Mouse (Mus musculus) intestine, embryonic 16.5 days (tissue): ENCODE results near the gene Alg12. TPM values are rescaled to one million over a fixed set of nuclear protein-coding genes. Genes with fewer than 3 reads are reported as not detected.
A peak's percentile ranks its signal among the peaks of the same experiment; 100 is the strongest.

Source experiments
- ATAC-seq: fragments of 200-750 bp; cut with Nextera tagmentation; 2 replicates; pipeline ENCODE4 v1.8.0; 2017; ENCODE audit warnings: moderate TSS enrichment, moderate library complexity
- H3K27ac ChIP-seq: fragments of 300-500 bp; sonication (generic); 2 replicates; pipeline ENCODE4 v1.5.1; 2014; ENCODE audit warnings: mild to moderate bottlenecking, low read length
- H3K27me3 ChIP-seq: fragments of 300-500 bp; sonication (generic); replicated peaks from 2 replicates; pipeline ENCODE4 v1.6.1; 2014; ENCODE audit warnings: low read length, control low read depth, mixed read lengths; ENCODE audit not compliant: control insufficient read depth, insufficient read depth
- H3K36me3 ChIP-seq: fragments of 300-500 bp; sonication (generic); 2 replicates; pipeline ENCODE4 v1.6.1; 2014; ENCODE audit warnings: low read length, control low read depth; ENCODE audit not compliant: control insufficient read depth, insufficient read depth
- H3K4me1 ChIP-seq: fragments of 300-500 bp; sonication (generic); 2 replicates; pipeline ENCODE4 v1.6.1; 2014; ENCODE audit warnings: low read length, control low read depth, mixed read lengths; ENCODE audit not compliant: control insufficient read depth, insufficient read depth
- H3K4me2 ChIP-seq: fragments of 300-500 bp; sonication (generic); 2 replicates; pipeline ENCODE4 v1.6.1; 2014; ENCODE audit warnings: low read depth, low read length, control low read depth
- H3K4me3 ChIP-seq: fragments of 300-500 bp; sonication (generic); 2 replicates; pipeline ENCODE4 v1.5.1; 2014; ENCODE audit warnings: mild to moderate bottlenecking, low read length
- H3K9ac ChIP-seq: fragments of 300-500 bp; sonication (generic); 2 replicates; pipeline ENCODE4 v1.6.1; 2014; ENCODE audit warnings: low read depth, low read length
- H3K9me3 ChIP-seq: fragments of 300-500 bp; sonication (generic); 2 replicates; pipeline ENCODE4 v1.6.1; 2016; ENCODE audit warnings: low read length, control low read depth; ENCODE audit not compliant: control insufficient read depth
- WGBS: fragments of 180-500 bp; shearing (Covaris S2); extraction: QIAGEN DNeasy Blood & Tissue Kit; methylation state at CpG from one replicate; pipeline ENCODE4 v1.1.7; 2014; 5-methylcytosine and 5-hydroxymethylcytosine counted together
- polyA plus RNA-seq: library from polyadenylated mRNA; unstranded; fragments of >200 nt; fragmentation: Nextera tagmentation; extraction: Ambion mirVana; gene quantifications from 2 replicates; pipeline ENCODE4 v1.2.1, GENCODE M21; 2015

The Alg12 gene
- polyA plus RNA-seq, 1 experiment from 2014 or later: 16.9 TPM

DNA sequence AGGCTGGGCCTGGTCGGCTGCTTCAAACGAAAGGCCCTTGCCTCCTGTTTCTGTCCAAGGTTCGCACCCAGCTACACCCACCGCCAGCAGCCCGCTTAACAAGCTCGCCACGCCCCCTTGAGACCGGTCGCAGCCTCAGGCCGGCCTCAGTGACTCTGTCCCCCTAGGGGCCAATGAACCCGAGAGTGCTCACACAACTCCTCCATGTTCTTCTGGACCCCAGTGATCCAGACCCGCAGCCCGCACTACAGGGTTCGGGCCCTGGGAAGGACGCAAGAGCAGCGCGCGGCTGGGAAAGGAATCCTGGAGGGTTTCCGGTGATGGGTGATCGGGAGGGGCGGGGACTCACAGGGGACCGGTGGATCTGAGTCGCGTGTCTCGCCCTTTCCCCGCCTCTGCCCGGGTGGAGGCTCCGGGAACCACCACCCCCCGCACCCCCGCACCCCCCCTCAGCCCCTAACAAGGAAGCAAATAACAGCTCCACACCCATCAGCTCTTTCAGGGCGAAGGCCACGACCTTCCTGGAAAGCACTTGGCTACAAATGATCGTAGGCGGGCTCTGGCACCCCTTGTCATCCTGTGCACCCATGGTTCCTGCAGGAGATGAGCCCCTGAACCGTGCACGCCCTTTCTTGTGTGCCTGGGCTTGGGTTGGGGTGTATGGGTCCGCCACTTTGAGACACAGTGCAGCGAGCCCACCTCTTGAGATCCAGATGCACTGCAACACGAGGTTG, 18.2 kb upstream of the Alg12 start:
- Histone ChIP-seq H3K9me3 (no peaks in the 10 kb centered on the region), H3K4me1 (peaks cover 26% of the 10 kb centered on the region), H3K4me3 (peak overlapping the region; percentile 65), H3K36me3 (no peaks in the 10 kb centered on the region), H3K9ac (peak overlapping the region; percentile 72), H3K27me3 (no peaks in the 10 kb centered on the region), H3K27ac (peak overlapping the region; percentile 84), H3K4me2 (peak overlapping the region; percentile 75)
- ATAC-seq: peak; percentile 87
- under 1% methylated on average over 39 of the region's 39 CpGs for WGBS

DNA sequence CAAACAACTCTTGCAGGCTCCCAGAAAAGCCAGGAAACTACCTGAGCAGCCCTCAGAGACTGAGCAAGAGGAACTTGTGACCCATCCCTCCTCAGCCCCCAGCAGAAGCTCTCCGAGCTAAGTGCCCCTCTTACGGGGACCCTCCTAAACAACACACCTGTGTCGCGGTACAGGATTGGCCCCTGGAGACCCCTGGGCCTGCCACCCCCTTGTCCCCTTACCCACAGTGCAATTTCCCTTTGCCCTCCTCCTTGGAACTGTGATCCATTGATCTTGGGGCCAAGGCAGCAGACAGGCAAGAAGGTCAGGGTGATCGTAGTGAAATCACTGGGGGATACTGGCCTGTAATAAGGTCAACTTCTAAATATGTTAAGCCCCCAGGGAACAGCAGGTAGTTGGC, 17.5 kb upstream of the Alg12 start:
- 49% methylated on average over 5 of the region's 5 CpGs for WGBS

DNA sequence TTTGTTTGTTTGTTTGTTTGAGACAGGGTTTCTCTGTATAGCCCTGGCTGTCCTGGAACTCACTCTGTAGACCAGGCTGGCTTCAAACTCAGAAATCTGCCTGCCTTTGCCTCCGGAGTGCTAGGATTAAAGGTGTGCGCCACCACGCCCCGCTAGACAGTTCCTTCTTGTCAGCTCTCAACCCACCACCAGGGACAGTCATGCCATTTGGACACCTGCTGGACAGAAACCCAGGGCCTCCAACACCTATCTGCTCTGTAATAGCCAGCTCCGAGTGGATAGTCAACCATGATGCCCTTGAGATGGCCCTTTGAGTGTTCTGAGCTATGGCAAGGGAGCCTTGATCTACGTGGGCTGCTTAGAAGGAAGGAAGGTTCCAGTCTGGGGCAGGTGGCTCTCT, 16.9 kb upstream of the Alg12 start:
- no peak overlapping the region for H3K4me3 ChIP-seq
- 74% methylated on average over 6 of the region's 6 CpGs for WGBS
- no peak for ATAC-seq
- H3K36me3 ChIP-seq: no peaks in the 10 kb centered on the region
- H3K9ac ChIP-seq: no peak overlapping the region
- H3K27me3 ChIP-seq: no peaks in the 10 kb centered on the region
- H3K4me1 ChIP-seq: peaks cover 31% of the 10 kb centered on the region
- no peaks in the 10 kb centered on the region for H3K9me3 ChIP-seq
- peak overlapping the region; percentile 26; the same call in 1 of the 2 replicates for H3K27ac ChIP-seq
- H3K4me2 ChIP-seq: 0 out of 2 replicates have a peak overlapping the region, but pooled peaks have one; percentile 75

More for the DNA sequence above, 17.5 kb upstream of the Alg12 start:
- H3K4me3 ChIP-seq: 0 out of 2 replicates have a peak overlapping the region, but pooled peaks have one; percentile 8
- no peaks in the 10 kb centered on the region for H3K36me3 ChIP-seq
- H3K4me2 ChIP-seq: peak overlapping the region; percentile 75
- H3K9me3 ChIP-seq: no peaks in the 10 kb centered on the region
- H3K27me3 ChIP-seq: no peaks in the 10 kb centered on the region
- ATAC-seq: 0 out of 2 replicates have a peak, but pooled peaks have one; percentile 5
- H3K27ac ChIP-seq: peak overlapping the region; percentile 26; the same call in 1 of the 2 replicates
- H3K9ac ChIP-seq: no peak overlapping the region; the same call in 1 of the 2 replicates
- H3K4me1 ChIP-seq: peaks cover 31% of the 10 kb centered on the region

DNA sequence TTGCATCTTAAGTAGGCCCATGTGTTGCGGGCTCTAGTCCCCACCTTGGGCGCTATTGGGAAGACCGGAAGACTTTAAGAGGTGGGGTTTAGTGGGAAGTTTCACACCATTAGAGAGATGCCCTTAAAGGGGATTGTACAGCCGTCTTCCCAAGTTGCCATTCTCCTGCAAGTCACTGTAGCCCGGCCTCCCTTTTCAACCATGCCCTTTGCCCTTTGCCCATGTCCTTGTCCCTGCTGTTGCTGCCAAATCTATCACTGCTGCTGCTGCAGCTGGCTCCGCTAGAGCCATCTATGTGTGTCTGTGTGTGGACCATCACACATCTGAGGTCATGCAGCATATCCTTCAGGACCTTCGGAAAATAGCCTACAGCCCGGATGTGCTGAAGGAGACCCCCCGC, 13.4 kb upstream of the Alg12 start:
- ATAC-seq: no peak
- Histone ChIP-seq H3K9me3 (no peaks in the 10 kb centered on the region), H3K4me1 (peaks cover 15% of the 10 kb centered on the region), H3K27me3 (no peaks in the 10 kb centered on the region), H3K9ac (no peak overlapping the region), H3K4me3 (no peak overlapping the region), H3K27ac (no peak overlapping the region), H3K4me2 (no peak overlapping the region), H3K36me3 (no peaks in the 10 kb centered on the region)
- 73% methylated on average over 9 of the region's 9 CpGs for WGBS

DNA sequence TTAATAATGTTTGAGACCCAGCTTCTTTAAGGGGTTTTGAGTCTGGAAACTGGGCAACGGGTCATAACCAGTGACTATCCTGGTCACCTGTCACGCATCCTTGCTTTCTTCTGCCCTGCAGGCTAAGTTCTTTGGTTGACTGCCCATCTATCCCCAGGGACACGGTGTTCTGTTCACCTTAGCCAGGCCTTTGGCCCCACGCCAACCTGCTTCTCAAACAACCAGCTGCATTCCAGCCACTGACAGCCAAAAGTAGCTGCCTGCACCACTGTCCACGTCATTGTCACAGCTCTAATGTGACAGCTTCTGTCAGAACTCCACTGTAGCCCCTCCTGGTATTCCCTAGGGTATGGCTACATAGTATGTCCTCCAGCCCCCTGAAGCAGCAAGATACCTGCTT, 12.4 kb upstream of the Alg12 start:
- WGBS: 59% methylated on average over 5 of the region's 5 CpGs
- H3K4me1 ChIP-seq: peaks cover 12% of the 10 kb centered on the region
- H3K9ac ChIP-seq: no peak overlapping the region; the same call in 1 of the 2 replicates
- no peak for ATAC-seq
- H3K27ac ChIP-seq: no peak overlapping the region; the same call in 1 of the 2 replicates
- H3K4me3 ChIP-seq: no peak overlapping the region
- H3K36me3 ChIP-seq: no peaks in the 10 kb centered on the region
- H3K4me2 ChIP-seq: no peak overlapping the region
- no peaks in the 10 kb centered on the region for H3K27me3 ChIP-seq
- H3K9me3 ChIP-seq: no peaks in the 10 kb centered on the region

DNA sequence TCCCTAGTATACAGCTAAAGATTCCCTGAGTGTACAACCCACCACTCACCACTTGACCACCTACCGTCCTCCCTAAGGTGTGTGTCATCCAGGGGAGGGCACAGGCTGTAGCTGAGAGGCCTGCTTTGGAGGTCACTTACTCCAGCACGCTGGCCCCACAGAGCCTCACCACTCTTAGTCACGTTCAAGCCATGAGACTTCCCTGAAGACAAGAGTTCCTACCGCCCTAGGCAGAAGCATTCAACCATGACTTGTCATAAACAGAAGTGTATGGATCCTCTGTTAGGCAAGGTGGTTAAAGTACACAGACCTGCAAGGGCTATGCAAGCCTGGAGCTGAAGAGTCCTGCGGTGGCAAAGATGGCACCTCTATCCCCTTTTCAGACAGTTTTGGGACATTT, 11.6 kb upstream of the Alg12 start:
- Histone ChIP-seq H3K9ac (no peak overlapping the region), H3K4me2 (no peak overlapping the region), H3K4me1 (peaks cover 9% of the 10 kb centered on the region; the same call in 1 of the 2 replicates), H3K4me3 (no peak overlapping the region), H3K9me3 (no peaks in the 10 kb centered on the region), H3K27ac (no peak overlapping the region), H3K27me3 (no peaks in the 10 kb centered on the region), H3K36me3 (no peaks in the 10 kb centered on the region; the same call in 1 of the 2 replicates)
- ATAC-seq: no peak
- WGBS: 81% methylated on average over 5 of the region's 5 CpGs

DNA sequence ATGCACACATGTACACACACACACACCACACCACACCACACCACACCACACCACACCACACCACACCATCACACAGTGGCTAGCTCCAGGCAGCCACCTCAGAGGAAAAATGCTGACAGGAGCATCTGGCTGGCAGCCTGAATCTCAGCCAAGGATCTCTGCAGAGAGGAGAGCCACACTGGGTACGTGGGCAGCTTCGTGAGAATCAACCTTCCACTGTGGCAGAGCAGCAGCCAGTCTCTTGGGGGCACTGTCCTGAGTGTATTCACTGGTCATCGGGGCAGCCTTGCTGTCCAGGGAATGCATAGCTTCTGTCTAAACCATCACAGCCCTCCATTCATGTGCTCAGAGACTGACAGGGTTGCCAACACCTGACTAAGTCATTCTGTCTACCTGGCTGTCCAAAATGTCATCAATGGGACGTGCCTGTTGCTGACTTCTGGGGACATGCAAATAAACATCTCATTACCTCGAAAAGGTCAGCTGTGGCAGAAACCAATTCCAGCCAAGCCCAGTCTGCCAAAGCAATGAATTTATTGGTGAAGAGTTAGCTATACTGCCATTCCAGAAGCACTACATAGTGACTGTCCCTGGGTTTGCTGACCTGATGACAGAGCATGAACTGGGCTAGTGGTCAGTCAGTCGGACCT, 10.8 kb upstream of the Alg12 start:
- no peak overlapping the region for H3K4me2 ChIP-seq
- no peaks in the 10 kb centered on the region; the same call in 1 of the 2 replicates for H3K36me3 ChIP-seq
- H3K4me3 ChIP-seq: no peak overlapping the region
- no peak overlapping the region for H3K9ac ChIP-seq
- H3K9me3 ChIP-seq: no peaks in the 10 kb centered on the region
- no peak for ATAC-seq
- WGBS: 72% methylated on average over 6 of the region's 6 CpGs
- no peak overlapping the region for H3K27ac ChIP-seq
- no peaks in the 10 kb centered on the region for H3K27me3 ChIP-seq
- H3K4me1 ChIP-seq: peaks cover 9% of the 10 kb centered on the region; the same call in 1 of the 2 replicates

DNA sequence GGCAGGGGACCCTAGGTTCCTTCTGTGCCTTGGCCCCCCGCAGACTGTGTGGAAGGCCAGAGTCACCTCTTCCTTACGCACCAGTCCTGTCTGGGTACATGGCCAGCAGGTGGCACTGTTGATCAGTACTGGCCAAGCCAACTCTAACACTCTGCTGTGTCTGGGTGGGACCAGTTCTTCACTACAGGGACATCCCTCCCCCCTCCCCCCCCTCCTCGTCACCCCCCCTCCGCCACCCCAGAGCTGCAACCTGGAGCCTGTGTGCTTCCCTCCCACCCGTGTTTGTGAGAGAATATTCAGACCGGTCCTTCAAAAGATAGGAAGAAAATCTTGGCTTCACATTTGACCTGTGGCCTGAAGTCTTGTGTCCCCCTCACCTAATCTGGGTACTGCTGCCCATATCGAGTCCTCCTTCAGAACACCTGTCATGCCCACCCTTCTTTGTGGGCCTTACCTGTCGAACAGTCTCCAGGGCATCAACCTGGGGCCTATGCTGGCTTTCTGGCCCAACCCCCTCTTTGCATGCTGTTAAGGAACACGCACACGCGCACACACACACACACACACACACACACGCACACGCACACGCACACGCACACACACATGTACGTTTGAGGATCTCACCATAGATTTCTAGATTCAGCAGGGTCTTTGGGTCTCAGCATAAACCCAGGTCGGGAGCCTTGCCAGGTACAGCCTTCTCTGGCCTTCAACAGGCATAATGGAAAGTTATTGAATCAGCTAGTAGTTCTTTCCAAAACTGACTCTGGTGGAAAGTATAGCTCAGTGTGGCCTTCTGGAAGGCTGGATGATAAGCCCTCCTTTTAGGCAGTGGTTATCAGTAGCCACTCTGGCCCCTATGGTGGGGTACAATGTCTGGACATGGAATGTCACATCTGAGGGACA, 9.9 kb upstream of the Alg12 start:
- H3K27me3 ChIP-seq: no peaks in the 10 kb centered on the region
- no peak overlapping the region for H3K27ac ChIP-seq
- peak; percentile 88 for ATAC-seq
- H3K4me1 ChIP-seq: peaks cover 9% of the 10 kb centered on the region; the same call in 1 of the 2 replicates
- no peak overlapping the region for H3K9ac ChIP-seq
- 52% methylated on average over 17 of the region's 17 CpGs for whole genome bisulfite sequencing
- no peaks in the 10 kb centered on the region for H3K9me3 ChIP-seq
- H3K4me2 ChIP-seq: no peak overlapping the region
- H3K4me3 ChIP-seq: no peak overlapping the region
- H3K36me3 ChIP-seq: no peaks in the 10 kb centered on the region; the same call in 1 of the 2 replicates
